Mouse (Mus musculus) embryonic facial prominence, embryonic 12.5 days (tissue): ENCODE data around the gene Drd5. TPM values are rescaled to one million over a fixed set of nuclear protein-coding genes. Genes with fewer than 3 reads are reported as not detected.
A peak's percentile ranks its signal among the peaks of the same experiment; 100 is the strongest.

Experiments
- ATAC-seq: fragments of 200-750 bp; cut with Nextera tagmentation; 2 replicates; pipeline ENCODE4 v1.8.0; 2017; ENCODE audit not compliant: insufficient number of reproducible peaks, insufficient read depth, low FRiP score, low TSS enrichment
- H3K27ac ChIP-seq: fragments of 300-500 bp; sonication (generic); 2 replicates; pipeline ENCODE4 v1.5.1; 2016; ENCODE audit warnings: mild to moderate bottlenecking
- H3K27me3 ChIP-seq: fragments of 300-500 bp; sonication (generic); 2 replicates; pipeline ENCODE4 v1.6.1; 2016; ENCODE audit warnings: mild to moderate bottlenecking, moderate library complexity
- H3K36me3 ChIP-seq: fragments of 300-500 bp; sonication (generic); 2 replicates; pipeline ENCODE4 v1.6.1; 2016; ENCODE audit warnings: mild to moderate bottlenecking
- H3K4me1 ChIP-seq: fragments of 300-500 bp; sonication (generic); 2 replicates; pipeline ENCODE4 v1.6.1; 2016
- H3K4me2 ChIP-seq: fragments of 300-500 bp; sonication (generic); replicated peaks from 2 replicates; pipeline ENCODE4 v1.6.1; 2016; ENCODE audit warnings: mild to moderate bottlenecking, moderate library complexity
- H3K4me3 ChIP-seq: fragments of 300-500 bp; sonication (generic); 2 replicates; pipeline ENCODE4 v1.5.1; 2016; ENCODE audit warnings: mild to moderate bottlenecking
- H3K9ac ChIP-seq: fragments of 300-500 bp; sonication (generic); 2 replicates; pipeline ENCODE4 v1.6.1; 2016; ENCODE audit warnings: mild to moderate bottlenecking, moderate library complexity
- H3K9me3 ChIP-seq: fragments of 300-500 bp; sonication (generic); 2 replicates; pipeline ENCODE4 v1.6.1; 2016; ENCODE audit warnings: mild to moderate bottlenecking, moderate library complexity
- WGBS: fragments of 180-500 bp; shearing (Covaris S2); methylation state at CpG from one replicate; pipeline ENCODE4 v1.1.7; 2016; 5-methylcytosine and 5-hydroxymethylcytosine counted together
- polyA plus RNA-seq: library from polyadenylated mRNA; unstranded; fragments of >200 nt; fragmentation: Nextera tagmentation; extraction: Ambion mirVana; gene quantifications from 2 replicates; pipeline ENCODE4 v1.2.1, GENCODE M21; 2016

Drd5 gene
- polyA plus RNA-seq: 0.41 and 0.43 TPM in 2 replicates

DNA sequence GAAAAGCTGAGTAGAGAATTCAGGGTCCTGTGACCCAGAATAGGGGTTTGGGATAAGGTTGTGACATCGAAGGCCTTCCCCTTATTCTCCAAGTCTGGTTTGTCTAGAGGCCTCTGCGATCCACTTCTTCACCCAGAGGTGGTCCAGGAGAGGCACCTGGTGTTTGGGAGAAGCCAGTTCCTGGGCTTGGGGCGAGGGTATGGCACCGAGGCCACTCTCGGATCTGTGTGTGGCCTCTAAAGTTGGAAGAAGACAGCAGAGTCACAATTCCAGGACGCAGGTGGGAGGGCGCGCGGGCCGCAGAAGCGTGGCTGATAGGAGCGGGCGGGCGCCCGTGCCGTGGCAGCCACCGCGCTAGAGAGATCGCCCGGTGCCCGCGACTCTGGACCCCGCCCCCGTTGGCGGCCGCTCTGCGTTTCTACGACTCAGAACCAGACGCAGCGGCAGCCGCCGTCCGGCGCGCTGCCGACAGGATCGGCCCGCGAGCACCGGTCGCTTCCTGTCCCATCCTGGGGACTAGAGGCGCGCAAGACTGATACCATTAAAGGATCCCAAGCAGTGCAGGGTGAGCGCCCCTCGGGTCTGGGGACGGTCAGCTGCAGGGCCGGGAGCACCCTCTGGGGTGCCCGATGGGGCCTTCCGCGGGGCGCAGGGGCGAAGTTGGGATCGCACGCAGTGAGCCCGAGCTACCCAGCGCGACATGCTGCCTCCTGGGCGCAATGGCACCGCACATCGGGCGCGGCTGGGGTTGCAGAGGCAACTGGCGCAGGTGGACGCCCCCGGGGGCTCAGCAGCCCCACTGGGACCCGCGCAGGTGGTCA is at the start of gene Drd5:
Gene Drd5 (plus strand): TSS at position 402 of the 821 bp plus-strand sequence.
- no peaks in the 10 kb centered on the region for H3K36me3 ChIP-seq
- peaks cover 51% of the 10 kb centered on the region for H3K27me3 ChIP-seq
- H3K27ac ChIP-seq: no peak within 1 kb of the TSS
- 3% methylated on average over 67 of the region's 67 CpGs for WGBS
- H3K9ac ChIP-seq: peak within 1 kb of the TSS; percentile 50
- peak; percentile 52 for ATAC-seq
- H3K4me2 ChIP-seq: peak within 1 kb of the TSS; percentile 72
- H3K4me3 ChIP-seq: peak within 1 kb of the TSS; percentile 41
- no peaks in the 10 kb centered on the region; the same call in 1 of the 2 replicates for H3K4me1 ChIP-seq
- H3K9me3 ChIP-seq: no peaks in the 10 kb centered on the region

DNA sequence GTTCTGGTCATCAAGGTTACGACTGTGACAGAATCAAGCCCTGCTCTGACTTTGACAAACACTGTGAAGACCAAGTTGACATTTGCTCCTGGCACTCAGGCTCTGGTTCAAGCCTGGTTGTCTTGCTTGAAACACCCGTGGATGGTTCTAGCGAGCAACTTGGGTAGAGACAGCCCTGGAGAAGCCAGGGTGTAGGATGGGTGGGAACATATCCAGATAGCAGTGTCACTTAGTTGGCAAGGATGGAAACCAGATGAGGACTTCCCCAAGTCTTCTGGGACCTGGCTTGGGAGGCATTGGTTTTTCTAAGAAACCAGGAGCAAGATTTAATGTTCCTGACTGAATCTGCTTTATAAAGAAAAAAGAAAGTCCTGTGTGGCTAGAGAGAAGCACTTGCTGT is 48.2 kb upstream of the Drd5 start:
- no peak for ATAC-seq
- H3K4me2 ChIP-seq: no peak overlapping the region
- no peaks in the 10 kb centered on the region for H3K4me1 ChIP-seq
- WGBS: 91% methylated on average over 3 of the region's 3 CpGs
- H3K9me3 ChIP-seq: no peaks in the 10 kb centered on the region
- no peak overlapping the region for H3K9ac ChIP-seq
- peaks cover 40% of the 10 kb centered on the region for H3K36me3 ChIP-seq
- no peak overlapping the region for H3K27ac ChIP-seq
- peaks cover 20% of the 10 kb centered on the region for H3K27me3 ChIP-seq
- no peak overlapping the region for H3K4me3 ChIP-seq

DNA sequence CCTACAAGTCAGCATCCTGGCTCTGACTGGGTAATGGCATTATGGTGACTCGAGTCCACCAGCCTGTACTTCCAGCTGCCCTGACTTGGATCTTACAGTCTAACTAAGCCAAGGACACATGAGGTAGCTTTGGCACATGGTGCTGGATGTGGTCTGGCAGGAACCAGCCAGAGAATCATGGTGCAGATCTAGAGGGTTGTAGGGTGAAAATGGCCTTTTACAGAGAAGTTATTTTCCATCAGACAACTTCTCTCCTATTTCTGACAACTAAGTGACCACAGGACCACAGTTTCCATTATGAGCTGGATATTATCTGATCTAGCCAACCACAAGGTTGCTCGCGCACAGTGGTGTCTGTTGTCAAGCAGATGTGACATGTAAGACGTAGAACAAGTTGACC is 45.3 kb upstream of the Drd5 start:
- 90% methylated on average over 4 of the region's 4 CpGs for WGBS
- peaks cover 48% of the 10 kb centered on the region for H3K27me3 ChIP-seq
- no peak overlapping the region for H3K4me2 ChIP-seq
- no peak overlapping the region for H3K4me3 ChIP-seq
- H3K4me1 ChIP-seq: peaks cover 17% of the 10 kb centered on the region
- H3K27ac ChIP-seq: no peak overlapping the region
- H3K9me3 ChIP-seq: no peaks in the 10 kb centered on the region
- ATAC-seq: no peak
- peaks cover 21% of the 10 kb centered on the region for H3K36me3 ChIP-seq
- no peak overlapping the region for H3K9ac ChIP-seq

DNA sequence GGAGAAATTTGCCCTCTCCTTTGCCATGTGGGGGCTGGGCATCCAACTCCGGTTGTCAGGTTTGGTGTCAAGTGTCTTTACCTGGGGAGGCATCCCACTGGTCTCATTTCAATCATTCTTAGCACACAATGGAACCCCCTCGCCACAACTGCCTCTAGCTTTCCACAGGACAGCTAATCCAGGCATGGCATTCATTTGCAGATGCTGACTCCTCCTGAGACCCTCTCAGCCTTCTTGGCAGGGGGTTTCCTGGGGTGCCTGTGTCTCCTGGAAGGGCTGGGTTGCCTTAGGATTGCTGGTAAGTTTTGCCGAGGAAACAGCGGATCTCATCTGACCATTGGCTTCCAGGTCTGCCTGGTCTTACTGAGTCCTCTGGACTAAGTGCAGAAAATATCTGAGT is 43.4 kb upstream of the Drd5 start, which contains the start of gene Otop1:
Gene Otop1 (plus strand): TSS at position 202 of the 400 bp plus-strand sequence.
- Histone ChIP-seq H3K9me3 (no peaks in the 10 kb centered on the region), H3K36me3 (peaks cover 11% of the 10 kb centered on the region), H3K27me3 (peaks cover 62% of the 10 kb centered on the region), H3K4me1 (peaks cover 17% of the 10 kb centered on the region), H3K4me3 (peak within 1 kb of the TSS; percentile 33), H3K27ac (no peak within 1 kb of the TSS), H3K9ac (no peak within 1 kb of the TSS), H3K4me2 (peak within 1 kb of the TSS; percentile 51)
- no peak for ATAC-seq
- WGBS: 5% methylated on average over 4 of the region's 4 CpGs

DNA sequence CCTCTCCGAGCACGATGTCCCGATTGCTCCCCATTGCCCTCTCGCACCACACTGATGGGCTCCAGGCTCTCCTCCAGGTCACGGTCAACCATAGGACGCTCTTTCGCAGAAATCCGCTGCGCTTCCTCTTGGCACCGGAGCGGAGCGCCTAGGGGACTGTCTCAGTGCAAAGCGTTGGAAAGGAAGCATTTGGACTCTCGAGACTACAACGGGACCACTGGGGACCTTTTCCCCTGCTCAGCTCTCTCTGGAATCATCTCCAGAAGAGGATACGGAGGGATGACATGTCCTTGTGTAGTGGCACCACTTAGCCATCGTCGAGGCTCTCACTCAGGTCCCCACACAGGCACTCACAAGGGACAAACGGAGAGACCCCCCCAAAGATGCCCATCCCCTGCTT is 42.7 kb upstream of the Drd5 start:
- H3K36me3 ChIP-seq: peaks cover 4% of the 10 kb centered on the region
- WGBS: 2% methylated on average over 19 of the region's 19 CpGs
- no peak overlapping the region for H3K9ac ChIP-seq

DNA sequence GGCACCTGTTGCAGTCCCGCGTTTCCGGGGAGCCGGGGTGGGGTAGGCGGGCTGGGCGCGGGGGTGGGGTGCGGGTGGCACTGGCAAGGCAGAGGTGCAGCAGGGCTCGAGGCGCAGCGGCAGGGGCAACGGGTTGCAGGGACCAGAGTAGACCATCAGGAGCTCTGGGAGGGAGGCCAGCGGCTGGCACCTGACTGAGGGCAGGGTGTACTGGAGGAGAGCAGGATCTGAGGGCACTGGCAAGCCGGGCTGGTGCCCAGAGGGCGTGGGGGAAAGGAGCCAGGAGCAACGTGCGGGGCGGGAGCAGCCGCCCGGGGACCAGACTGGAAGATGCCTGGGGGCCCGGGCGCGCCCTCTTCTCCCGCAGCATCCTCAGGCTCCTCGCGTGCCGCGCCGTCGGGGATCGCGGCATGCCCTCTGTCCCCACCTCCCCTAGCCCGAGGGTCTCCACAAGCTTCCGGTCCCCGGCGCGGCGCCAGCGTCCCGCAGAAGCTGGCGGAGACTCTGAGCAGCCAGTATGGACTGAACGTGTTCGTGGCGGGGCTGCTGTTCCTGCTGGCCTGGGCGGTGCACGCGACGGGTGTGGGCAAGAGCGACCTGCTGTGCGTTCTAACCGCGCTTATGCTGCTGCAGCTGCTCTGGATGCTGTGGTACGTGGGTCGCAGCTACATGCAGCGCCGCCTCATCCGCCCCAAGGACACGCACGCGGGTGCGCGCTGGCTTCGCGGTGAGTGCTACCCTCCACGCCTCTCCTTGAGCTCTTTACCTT is 41.9 kb upstream of the Drd5 start:
- ATAC-seq: no peak
- WGBS: under 1% methylated on average over 60 of the region's 65 CpGs
- no peaks in the 10 kb centered on the region for H3K36me3 ChIP-seq
- peak overlapping the region; percentile 51 for H3K4me2 ChIP-seq
- no peak overlapping the region for H3K27ac ChIP-seq
- H3K4me1 ChIP-seq: peaks cover 20% of the 10 kb centered on the region
- H3K27me3 ChIP-seq: peaks cover 62% of the 10 kb centered on the region
- H3K9me3 ChIP-seq: no peaks in the 10 kb centered on the region
- H3K4me3 ChIP-seq: peak overlapping the region; percentile 33
- H3K9ac ChIP-seq: peak overlapping the region; percentile 8; the same call in 1 of the 2 replicates

More for the DNA sequence above, 42.7 kb upstream of the Drd5 start:
- H3K4me3 ChIP-seq: peak overlapping the region; percentile 33
- peak overlapping the region; percentile 51 for H3K4me2 ChIP-seq
- no peak for ATAC-seq
- no peak overlapping the region for H3K27ac ChIP-seq
- H3K4me1 ChIP-seq: peaks cover 17% of the 10 kb centered on the region
- H3K9me3 ChIP-seq: no peaks in the 10 kb centered on the region
- peaks cover 62% of the 10 kb centered on the region for H3K27me3 ChIP-seq

DNA sequence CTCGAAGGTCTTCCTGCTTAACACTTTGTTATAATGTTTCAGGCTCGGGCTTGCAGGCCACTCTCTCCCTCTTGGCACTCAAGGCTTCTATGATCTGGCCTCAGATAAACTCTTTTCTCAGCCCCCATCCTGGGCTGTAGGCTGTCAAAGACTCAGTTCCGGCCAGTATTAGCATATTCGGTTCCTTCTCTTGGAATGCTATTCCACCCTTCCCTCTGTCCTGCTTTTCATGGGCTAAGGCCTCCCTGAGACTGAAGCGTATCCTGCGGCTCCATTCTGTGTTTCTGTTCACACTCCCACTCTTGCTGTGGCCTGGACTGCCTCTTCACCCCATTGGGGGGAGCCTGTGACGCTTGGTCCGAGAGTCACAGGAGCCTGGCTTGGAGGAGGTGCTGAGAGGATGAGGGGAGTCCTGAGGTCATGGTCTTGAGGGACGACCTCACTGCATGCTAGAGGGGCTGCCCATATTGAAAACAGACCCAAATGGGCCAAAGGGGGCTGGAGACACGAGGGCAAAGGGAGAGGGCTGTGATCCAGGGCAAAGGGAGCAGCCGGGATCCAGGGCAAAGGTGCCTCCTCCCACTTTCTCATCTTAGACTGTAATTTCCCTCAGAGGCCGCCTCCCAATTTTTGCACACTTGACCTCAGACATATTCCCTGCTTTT is 41.1 kb upstream of the Drd5 start:
- Histone ChIP-seq H3K27ac (no peak overlapping the region), H3K9me3 (no peaks in the 10 kb centered on the region), H3K36me3 (no peaks in the 10 kb centered on the region), H3K4me3 (peak overlapping the region; percentile 33; the same call in 1 of the 2 replicates), H3K4me1 (peaks cover 20% of the 10 kb centered on the region), H3K9ac (0 out of 2 replicates have a peak overlapping the region, but pooled peaks have one; percentile 8), H3K27me3 (peaks cover 62% of the 10 kb centered on the region), H3K4me2 (peak overlapping the region; percentile 51)
- ATAC-seq: no peak
- 11% methylated on average over 12 of the region's 12 CpGs for WGBS

- 32% methylated on average over 1 of the region's 1 CpGs for WGBS
- Histone ChIP-seq H3K36me3 (no peaks in the 10 kb centered on the region), H3K4me1 (peaks cover 20% of the 10 kb centered on the region), H3K4me3 (no peak overlapping the region), H3K27ac (no peak overlapping the region), H3K9ac (no peak overlapping the region), H3K27me3 (peaks cover 50% of the 10 kb centered on the region), H3K9me3 (no peaks in the 10 kb centered on the region), H3K4me2 (no peak overlapping the region)
- ATAC-seq: no peak
These were observed 39.1 kb upstream of the Drd5 start for GRCm38 (mm10) chr5:38280075-38280474.

- no peak overlapping the region for H3K4me2 ChIP-seq
- H3K9me3 ChIP-seq: no peaks in the 10 kb centered on the region
- ATAC-seq: no peak
- no peak overlapping the region for H3K9ac ChIP-seq
- 0 out of 2 replicates have a peak, but pooled peaks cover under 1% of the 10 kb centered on the region for H3K27me3 ChIP-seq
- H3K36me3 ChIP-seq: no peaks in the 10 kb centered on the region
- no peak overlapping the region for H3K27ac ChIP-seq
- H3K4me3 ChIP-seq: no peak overlapping the region
- H3K4me1 ChIP-seq: peaks cover 3% of the 10 kb centered on the region; the same call in 1 of the 2 replicates
- 24% methylated on average over 9 of the region's 9 CpGs for WGBS
These were observed 33.4 kb upstream of the Drd5 start for GRCm38 (mm10) chr5:38285724-38286123.

DNA sequence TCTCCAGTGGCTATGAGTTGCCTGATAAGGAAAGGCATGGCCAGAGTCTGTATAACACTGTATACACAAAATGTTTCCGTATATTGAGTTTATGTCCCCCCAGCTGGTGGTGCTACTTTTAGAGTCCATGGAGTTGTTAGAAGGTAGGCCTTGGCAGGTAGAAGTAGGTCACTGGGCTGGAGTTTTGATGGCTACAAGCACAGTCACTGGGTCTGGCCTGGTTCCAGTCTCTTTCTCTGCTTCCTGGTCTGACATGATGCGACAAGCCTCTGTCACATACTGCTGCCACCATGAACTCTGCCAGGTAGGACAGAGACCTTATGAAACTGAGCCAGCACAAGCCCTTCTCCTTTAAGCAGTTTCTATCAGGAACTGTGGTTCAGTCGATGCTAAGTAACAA is 30.7 kb upstream of the Drd5 start:
- Histone ChIP-seq H3K27ac (no peak overlapping the region), H3K36me3 (no peaks in the 10 kb centered on the region), H3K9me3 (no peaks in the 10 kb centered on the region), H3K4me2 (no peak overlapping the region), H3K4me3 (no peak overlapping the region), H3K4me1 (no peaks in the 10 kb centered on the region), H3K9ac (no peak overlapping the region), H3K27me3 (no peaks in the 10 kb centered on the region)
- ATAC-seq: no peak
- 90% methylated on average over 3 of the region's 3 CpGs for WGBS

DNA sequence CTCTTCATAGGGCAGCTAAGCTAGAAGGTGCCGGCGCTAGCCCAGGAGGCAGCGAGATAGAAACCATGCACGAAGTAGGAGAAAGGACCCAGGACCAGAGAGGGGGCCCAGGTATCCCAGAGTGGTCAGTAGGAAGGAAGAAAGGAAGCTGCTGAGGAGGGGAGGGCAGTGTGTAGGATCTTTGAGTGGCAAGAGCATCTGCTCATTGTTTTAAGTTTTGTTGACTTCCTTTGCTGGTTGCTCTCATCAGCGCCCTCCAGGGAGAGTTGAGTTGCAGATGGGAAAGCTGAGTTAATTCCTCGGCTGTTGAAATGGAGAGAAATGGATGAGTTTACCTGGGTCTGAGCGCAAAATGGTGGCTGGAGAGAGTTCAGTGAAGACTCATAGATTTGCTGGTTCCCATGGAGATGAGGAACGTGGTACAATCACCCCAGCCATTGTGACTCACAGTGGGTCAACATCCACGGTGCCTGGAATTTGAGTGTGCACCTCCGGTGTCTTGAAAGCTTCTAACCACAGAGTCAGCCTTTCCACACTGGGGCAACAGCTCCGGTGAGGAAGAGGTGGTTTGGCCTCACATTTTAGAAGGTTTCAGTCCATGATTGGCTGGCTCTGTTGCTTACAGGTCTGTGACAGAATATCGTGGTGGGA is 17.3 kb upstream of the Drd5 start:
- Histone ChIP-seq H3K4me1 (no peaks in the 10 kb centered on the region), H3K9me3 (no peaks in the 10 kb centered on the region), H3K9ac (no peak overlapping the region), H3K27me3 (no peaks in the 10 kb centered on the region), H3K27ac (no peak overlapping the region), H3K4me2 (no peak overlapping the region), H3K4me3 (no peak overlapping the region), H3K36me3 (no peaks in the 10 kb centered on the region)
- no peak for ATAC-seq
- 88% methylated on average over 12 of the region's 12 CpGs for WGBS
